Mouse (Mus musculus) ES-E14 (cell line): ENCODE data around the gene Sftpd. TPM values are rescaled to one million over a fixed set of nuclear protein-coding genes. Genes with fewer than 3 reads are reported as not detected.
A peak's percentile ranks its signal among the peaks of the same experiment; 100 is the strongest.

Experiments
- DNase-seq: peaks from one replicate; pipeline ENCODE4 v3.0.0-alpha.2; 2013; ENCODE audit warnings: low read depth, low spot score
- H3K27ac ChIP-seq: 2 replicates; pipeline ENCODE4 v1.5.1; 2012; ENCODE audit warnings: low read depth, mild to moderate bottlenecking, low read length, moderate library complexity, mixed read lengths; ENCODE audit not compliant: poor library complexity, insufficient read depth, severe bottlenecking
- H3K36me3 ChIP-seq: 2 replicates; pipeline ENCODE4 v1.6.1; 2012; ENCODE audit warnings: mild to moderate bottlenecking, low read length, moderate library complexity, mixed read lengths; ENCODE audit not compliant: control insufficient read depth, poor library complexity, insufficient read depth, severe bottlenecking
- H3K4me1 ChIP-seq, 2 experiments: fragments of 150-350 bp in 1 of 2; sonication (generic) in 1 of 2; 2 replicates each; pipeline ENCODE4 v1.6.1; 2012; ENCODE audit warnings: low read length in 2 of 2, mild to moderate bottlenecking in 1 of 2, mixed read lengths in 1 of 2; ENCODE audit not compliant: control insufficient read depth in 2 of 2, insufficient read depth in 2 of 2, poor library complexity in 1 of 2
- H3K4me3 ChIP-seq, 2 experiments: fragments of 150-350 bp in 1 of 2; sonication (generic) in 1 of 2; 2 replicates each; pipeline ENCODE4 v1.5.1; 2012; ENCODE audit warnings: low read length in 2 of 2, low read depth in 1 of 2, mild to moderate bottlenecking in 1 of 2, mixed read lengths in 1 of 2; ENCODE audit not compliant: insufficient read depth in 1 of 2, poor library complexity in 1 of 2, severe bottlenecking in 1 of 2
- H3K9ac ChIP-seq: 2 replicates; pipeline ENCODE4 v1.6.1; 2012; ENCODE audit warnings: low read depth, mild to moderate bottlenecking, low read length, mixed read lengths; ENCODE audit not compliant: poor library complexity, insufficient read depth, severe bottlenecking
- H3K9me3 ChIP-seq: fragments of 150-350 bp; sonication (generic); 2 replicates; pipeline ENCODE4 v1.6.1; 2012; ENCODE audit warnings: low read depth, mild to moderate bottlenecking, low read length; ENCODE audit not compliant: control insufficient read depth, insufficient read depth
- CHD2 ChIP-seq: IDR thresholded peaks from 2 replicates; pipeline ENCODE4 v1.6.1; 2014; ENCODE audit warnings: mild to moderate bottlenecking, low read depth, low read length, inconsistent platforms
- HCFC1 ChIP-seq: IDR thresholded peaks from 2 replicates; pipeline ENCODE4 v1.6.1; 2012; ENCODE audit warnings: low read length, inconsistent platforms, borderline replicate concordance; ENCODE audit not compliant: insufficient read depth
- MAFK ChIP-seq: IDR thresholded peaks from 2 replicates; pipeline ENCODE4 v1.6.1; 2014; ENCODE audit warnings: mild to moderate bottlenecking, low read depth, low read length, inconsistent platforms; ENCODE audit not compliant: insufficient read depth
- ZC3H11A ChIP-seq: IDR thresholded peaks from 2 replicates; pipeline ENCODE4 v1.6.1; 2012; ENCODE audit warnings: low read depth, mild to moderate bottlenecking, inconsistent platforms, low read length, borderline replicate concordance
- ZNF384 ChIP-seq: IDR thresholded peaks from 2 replicates; pipeline ENCODE4 v1.6.1; 2012; ENCODE audit warnings: low read depth, low read length, inconsistent platforms
- in situ Hi-C, 2 experiments: fragments of 600-800 bp; cut with MboI; formaldehyde crosslinking; loops; one replicate each; pipeline ENCODE4 v1.15.1; 2025; ENCODE audit warnings: low sequenced_read_pairs in 2 of 2, inconsistent platforms in 1 of 2; ENCODE audit not compliant: unreplicated experiment in 2 of 2
- total RNA-seq: library from RNA; depleted of rRNA; stranded (reverse); fragments of 300-350 nt; gene quantifications from 2 replicates; pipeline ENCODE4 v1.2.3, GENCODE M21; 2012

The Sftpd gene
- total RNA-seq, 1 experiment, result 1.7 TPM

- in situ Hi-C loops, result no loop called here
- no peak for DNase-seq
- H3K9me3 ChIP-seq, result no peaks in the 10 kb centered on the region
- H3K4me1 ChIP-seq, result no peaks in the 10 kb centered on the region
- no peak overlapping the region for H3K4me3 ChIP-seq
- TF ChIP-seq HCFC1 (no peak), MAFK (no peak), CHD2 (no peak), ZNF384 (no peak), ZC3H11A (no peak)
- H3K27ac ChIP-seq, result no peak overlapping the region
- H3K9ac ChIP-seq, result no peak overlapping the region
- no peaks in the 10 kb centered on the region for H3K36me3 ChIP-seq
Observed at GRCm38 (mm10) chr14:41170514-41170913, 14.4 kb downstream of the Sftpd start.

DNA sequence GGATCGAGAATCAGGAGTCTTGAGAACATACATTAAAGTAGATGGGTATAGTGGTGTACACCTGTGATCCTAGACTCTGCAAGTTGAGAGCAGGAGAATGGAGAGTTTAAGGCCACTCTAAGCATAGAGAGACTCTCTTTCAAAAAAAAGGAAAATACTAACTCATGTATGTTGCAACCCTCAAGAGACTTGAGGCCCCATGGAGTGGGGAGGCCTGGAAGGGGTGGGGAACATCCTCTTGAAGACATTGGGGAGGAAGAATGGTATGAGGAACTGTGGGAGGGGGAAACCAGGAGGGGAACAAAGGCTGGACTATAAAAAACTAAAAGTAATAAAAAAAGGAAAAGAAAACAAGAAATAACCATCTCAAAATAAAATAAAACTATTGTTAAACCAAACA lies 16.4 kb downstream of the Sftpd start:
- in situ Hi-C loops, result no loop called here
- Histone ChIP-seq H3K36me3 (no peaks in the 10 kb centered on the region), H3K4me1 (no peaks in the 10 kb centered on the region), H3K27ac (no peak overlapping the region), H3K9me3 (no peaks in the 10 kb centered on the region), H3K4me3 (no peak overlapping the region), H3K9ac (no peak overlapping the region)
- TF ChIP-seq MAFK, result no peak
- TF ChIP-seq ZNF384, result no peak
- TF ChIP-seq HCFC1, result no peak
- DNase-seq, result no peak

DNA sequence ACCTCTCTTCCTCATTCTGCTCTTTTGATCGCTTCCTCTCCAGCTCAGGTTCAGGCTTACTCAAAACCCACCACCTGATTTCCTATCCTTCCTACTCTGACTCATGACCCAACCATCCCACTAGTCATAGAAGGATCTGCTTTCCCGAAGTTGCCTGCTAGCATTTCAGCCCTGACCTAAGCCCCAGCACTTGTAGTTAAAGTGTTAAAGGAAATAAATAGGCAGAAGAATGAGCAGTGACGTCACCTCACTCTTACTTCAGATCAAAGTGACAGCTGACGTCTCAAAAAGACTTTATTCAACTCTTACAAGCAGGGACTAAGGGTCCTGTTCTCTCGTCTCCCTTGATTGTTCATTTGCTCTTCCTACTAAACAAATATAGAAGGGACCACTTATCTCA lies 17.7 kb downstream of the Sftpd start:
- Histone ChIP-seq H3K36me3 (no peaks in the 10 kb centered on the region), H3K9ac (no peak overlapping the region), H3K4me1 (no peaks in the 10 kb centered on the region), H3K9me3 (no peaks in the 10 kb centered on the region), H3K4me3 (no peak overlapping the region), H3K27ac (no peak overlapping the region)
- in situ Hi-C loops, result no loop called here
- TF ChIP-seq CHD2 (no peak), ZC3H11A (no peak), MAFK (no peak), ZNF384 (no peak), HCFC1 (no peak)
- no peak for DNase-seq

DNA sequence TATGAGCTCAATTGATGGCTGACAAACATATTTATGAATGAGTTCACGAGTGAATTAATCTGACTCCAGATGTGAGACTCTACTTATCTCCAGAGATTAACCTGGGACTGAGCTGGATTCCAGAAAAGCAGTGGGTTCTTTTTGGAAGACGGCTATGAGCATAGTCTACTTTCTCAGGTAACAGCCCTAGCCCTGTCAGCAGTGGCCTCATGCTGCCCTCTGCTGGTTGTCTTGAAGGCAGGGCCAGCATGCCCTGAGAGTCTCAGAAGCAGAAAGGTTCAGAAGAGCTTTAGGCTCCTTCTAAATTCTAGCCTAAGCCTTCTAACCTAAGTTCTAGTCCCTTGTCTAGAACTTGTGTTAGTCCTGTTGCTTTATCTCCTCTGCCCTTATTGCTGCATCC lies 22.3 kb downstream of the Sftpd start:
- Histone ChIP-seq H3K9ac (no peak overlapping the region), H3K4me1 (no peaks in the 10 kb centered on the region), H3K9me3 (no peaks in the 10 kb centered on the region), H3K36me3 (no peaks in the 10 kb centered on the region), H3K4me3 (no peak overlapping the region), H3K27ac (no peak overlapping the region)
- in situ Hi-C loops, result no loop called here
- DNase-seq, result peak; percentile 43
- peak; percentile 67; the same call in 1 of the 2 replicates for TF ChIP-seq ZC3H11A
- TF ChIP-seq MAFK, result no peak

DNA sequence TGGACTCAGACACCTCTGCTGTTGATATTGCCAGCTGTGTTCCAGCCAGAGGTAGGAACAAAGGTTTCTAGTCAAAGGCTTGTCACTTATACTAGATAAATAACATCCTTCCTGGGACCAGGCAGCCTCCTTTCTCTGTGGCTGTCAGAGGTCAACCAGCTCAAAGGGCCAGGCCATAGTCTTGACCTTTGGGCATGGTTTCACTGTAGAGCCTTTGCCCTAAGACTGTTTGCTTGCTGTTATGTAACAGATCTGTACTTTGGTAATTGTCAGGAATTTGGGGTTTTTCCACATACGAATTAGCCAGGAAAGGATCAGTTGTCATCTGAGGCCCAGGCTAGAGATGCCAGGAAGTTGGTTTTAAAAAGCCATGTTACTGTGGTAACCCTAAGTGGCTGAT lies 24.2 kb downstream of the Sftpd start:
- Histone ChIP-seq H3K27ac (no peak overlapping the region), H3K9me3 (no peaks in the 10 kb centered on the region), H3K36me3 (no peaks in the 10 kb centered on the region), H3K9ac (no peak overlapping the region), H3K4me3 (no peak overlapping the region), H3K4me1 (no peaks in the 10 kb centered on the region)
- in situ Hi-C loops, result no loop called here
- no peak for DNase-seq
- TF ChIP-seq MAFK (no peak), CHD2 (no peak)
